Mouse (Mus musculus) limb, embryonic 12.5 days (tissue): ENCODE measurements at regions not wholly inside any gene's neighbourhood (a gene's known extent, or its start where the extent isn't known, plus 50 kb on each side); places are given as distances from the start of the nearest gene placed in this dataset.

ENCODE experiments used
- ATAC-seq: fragments of 200-750 bp; cut with Nextera tagmentation; 2 replicates; pipeline ENCODE4 v1.8.0; 2017; ENCODE audit warnings: low read depth, moderate TSS enrichment; ENCODE audit not compliant: insufficient number of reproducible peaks, insufficient read depth, low FRiP score, low TSS enrichment
- H3K27ac ChIP-seq: fragments of 300-500 bp; sonication (generic); 2 replicates; pipeline ENCODE4 v1.5.1; 2016; ENCODE audit warnings: mild to moderate bottlenecking, moderate library complexity
- H3K27me3 ChIP-seq: fragments of 300-500 bp; sonication (generic); 2 replicates; pipeline ENCODE4 v1.6.1; 2016; ENCODE audit warnings: mild to moderate bottlenecking, moderate library complexity
- H3K36me3 ChIP-seq: fragments of 300-500 bp; sonication (generic); 2 replicates; pipeline ENCODE4 v1.6.1; 2016; ENCODE audit warnings: mild to moderate bottlenecking, moderate library complexity
- H3K4me1 ChIP-seq: fragments of 300-500 bp; sonication (generic); replicated peaks from 2 replicates; pipeline ENCODE4 v1.6.1; 2016
- H3K4me2 ChIP-seq: fragments of 300-500 bp; sonication (generic); 2 replicates; pipeline ENCODE4 v1.6.1; 2016; ENCODE audit warnings: mild to moderate bottlenecking, moderate library complexity
- H3K4me3 ChIP-seq: fragments of 300-500 bp; sonication (generic); replicated peaks from 2 replicates; pipeline ENCODE4 v1.5.1; 2016; ENCODE audit warnings: mild to moderate bottlenecking
- H3K9ac ChIP-seq: fragments of 300-500 bp; sonication (generic); replicated peaks from 2 replicates; pipeline ENCODE4 v1.6.1; 2016; ENCODE audit warnings: mild to moderate bottlenecking, moderate library complexity
- H3K9me3 ChIP-seq: fragments of 300-500 bp; sonication (generic); 2 replicates; pipeline ENCODE4 v1.6.1; 2016; ENCODE audit warnings: mild to moderate bottlenecking, moderate library complexity
- WGBS: fragments of 180-500 bp; shearing (Covaris S2); methylation state at CpG from one replicate; pipeline ENCODE4 v1.1.7; 2016; 5-methylcytosine and 5-hydroxymethylcytosine counted together

DNA sequence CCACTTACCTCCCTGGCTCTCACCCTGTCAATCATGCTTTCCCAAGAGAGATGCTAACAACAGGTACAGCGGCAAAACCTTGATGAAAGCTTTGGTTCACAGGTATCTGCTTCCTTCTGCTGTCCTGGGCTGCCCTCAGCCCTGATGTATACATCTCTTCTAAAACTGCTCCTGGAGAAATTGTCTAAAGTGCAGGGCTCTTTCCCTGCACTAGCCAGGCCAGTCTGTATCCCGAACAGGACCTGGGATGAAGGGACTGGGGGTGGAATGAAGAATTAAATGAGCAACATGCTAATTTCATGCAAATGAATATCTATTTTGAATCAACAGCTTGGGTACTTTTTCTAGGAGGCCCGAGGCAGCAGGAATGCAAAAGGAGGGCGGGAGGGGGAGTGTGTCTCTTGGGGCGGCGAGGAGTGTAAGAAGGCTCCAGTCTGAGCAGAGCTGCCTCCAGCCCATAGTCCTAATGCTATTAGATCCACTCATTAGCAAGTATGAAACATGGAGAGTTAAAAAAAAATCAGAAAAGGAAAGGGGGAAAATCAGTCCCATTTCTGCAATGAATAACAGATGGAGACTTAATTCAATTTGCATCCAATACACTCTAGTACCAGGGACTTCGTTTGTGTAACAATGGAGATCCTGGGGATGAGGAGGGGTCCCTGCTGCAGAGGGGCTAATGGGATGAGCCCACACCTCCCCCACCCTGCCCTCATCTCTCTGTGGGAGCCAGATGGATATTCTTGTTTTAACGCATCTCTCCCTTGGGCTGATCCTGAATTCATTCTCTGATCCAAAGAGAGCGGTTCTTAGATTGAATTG, 137.0 kb upstream of the Ncam1 start:
- WGBS: 24% methylated on average over 9 of the region's 9 CpGs
- Histone ChIP-seq H3K4me3 (no peak overlapping the region), H3K9ac (no peak overlapping the region), H3K36me3 (no peaks in the 10 kb centered on the region), H3K27ac (no peak overlapping the region), H3K27me3 (no peaks in the 10 kb centered on the region; the same call in 1 of the 2 replicates), H3K4me2 (no peak overlapping the region), H3K9me3 (no peaks in the 10 kb centered on the region), H3K4me1 (no peaks in the 10 kb centered on the region; the same call in 1 of the 2 replicates)
- no peak for ATAC-seq

DNA sequence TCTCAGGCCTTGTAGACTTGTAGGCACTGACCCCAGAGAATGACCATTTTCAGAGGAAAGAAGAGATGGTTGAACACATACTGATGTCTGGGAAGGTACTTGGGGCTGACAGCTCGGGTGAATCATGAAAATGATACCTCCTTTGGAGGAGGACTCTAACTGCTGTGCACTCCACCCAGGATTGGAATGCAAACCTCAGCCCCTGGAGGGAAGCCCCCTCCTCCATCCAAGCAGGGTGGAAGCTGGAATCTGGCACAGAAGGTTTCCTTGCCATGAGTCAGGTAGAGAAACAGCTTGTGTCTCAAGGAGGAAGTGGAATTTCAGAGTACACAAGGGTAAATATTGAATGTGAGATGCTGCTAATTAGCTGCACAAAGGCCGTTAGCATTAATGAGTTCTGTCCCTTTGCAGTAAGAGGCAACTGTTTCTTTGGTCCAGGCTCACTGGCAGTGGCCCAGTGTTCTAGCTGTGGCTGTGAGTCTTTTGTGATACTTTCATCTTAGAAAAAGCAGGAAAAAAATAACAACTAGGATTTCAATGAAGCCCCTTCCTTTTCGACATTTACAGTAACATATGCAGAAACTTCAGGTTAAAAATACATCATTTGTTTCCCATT, 129.4 kb upstream of the Ncam1 start:
- 65% methylated on average over 3 of the region's 3 CpGs for whole genome bisulfite sequencing
- H3K27me3 ChIP-seq: no peaks in the 10 kb centered on the region
- no peaks in the 10 kb centered on the region for H3K36me3 ChIP-seq
- no peak for ATAC-seq
- no peaks in the 10 kb centered on the region for H3K9me3 ChIP-seq
- no peak overlapping the region for H3K4me3 ChIP-seq
- no peak overlapping the region for H3K27ac ChIP-seq
- H3K4me2 ChIP-seq: no peak overlapping the region
- no peak overlapping the region for H3K9ac ChIP-seq
- H3K4me1 ChIP-seq: peaks cover 10% of the 10 kb centered on the region

DNA sequence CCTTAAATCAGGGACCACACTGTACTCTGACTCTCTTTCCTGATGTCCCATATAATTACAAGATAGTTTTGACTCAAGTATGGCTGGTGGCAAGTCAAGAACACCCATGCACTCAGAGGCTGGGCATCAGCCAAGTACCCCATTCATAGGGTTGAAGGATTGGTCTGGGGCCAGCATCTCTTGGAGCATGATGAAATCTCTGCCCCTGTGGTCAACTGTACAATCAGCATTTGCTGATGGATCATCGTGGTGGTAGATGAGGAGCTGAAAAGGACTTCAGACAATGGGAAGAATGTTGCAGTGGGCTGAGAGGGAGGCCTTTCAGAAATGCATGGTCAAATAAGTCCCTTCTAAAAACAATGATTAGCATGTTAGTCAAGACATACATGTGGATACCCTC, 128.6 kb upstream of the Ncam1 start:
- Histone ChIP-seq H3K27me3 (no peaks in the 10 kb centered on the region), H3K4me1 (peaks cover 19% of the 10 kb centered on the region), H3K4me2 (no peak overlapping the region), H3K27ac (no peak overlapping the region), H3K36me3 (no peaks in the 10 kb centered on the region), H3K9ac (no peak overlapping the region), H3K4me3 (no peak overlapping the region), H3K9me3 (no peaks in the 10 kb centered on the region)
- 90% methylated on average over 1 of the region's 1 CpGs for WGBS
- ATAC-seq: no peak

DNA sequence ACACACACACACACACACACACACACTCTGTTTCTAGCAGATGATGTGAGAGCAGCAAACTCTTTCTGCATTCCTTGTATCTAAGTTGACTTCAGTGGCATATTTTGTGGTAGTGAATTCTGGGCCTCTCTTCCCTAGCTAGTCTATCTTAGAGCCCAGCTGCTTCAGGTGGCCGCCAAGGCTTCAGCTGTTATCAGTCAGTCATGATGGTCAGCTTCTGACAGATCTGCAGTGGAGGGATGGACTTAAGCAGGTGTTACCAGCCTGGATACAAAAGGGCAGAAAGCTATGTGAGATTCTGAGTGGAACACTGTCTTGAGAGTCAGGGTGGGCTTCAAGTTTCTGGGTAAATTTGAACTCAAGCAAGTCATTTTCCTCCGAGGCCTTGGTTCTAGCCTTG, 127.1 kb upstream of the Ncam1 start:
- no peak overlapping the region for H3K4me3 ChIP-seq
- no peak overlapping the region for H3K9ac ChIP-seq
- peaks cover 23% of the 10 kb centered on the region for H3K4me1 ChIP-seq
- H3K4me2 ChIP-seq: no peak overlapping the region
- H3K36me3 ChIP-seq: no peaks in the 10 kb centered on the region
- no peak for ATAC-seq
- H3K27me3 ChIP-seq: no peaks in the 10 kb centered on the region
- no peak overlapping the region for H3K27ac ChIP-seq
- 86% methylated on average over 2 of the region's 2 CpGs for WGBS
- H3K9me3 ChIP-seq: no peaks in the 10 kb centered on the region

DNA sequence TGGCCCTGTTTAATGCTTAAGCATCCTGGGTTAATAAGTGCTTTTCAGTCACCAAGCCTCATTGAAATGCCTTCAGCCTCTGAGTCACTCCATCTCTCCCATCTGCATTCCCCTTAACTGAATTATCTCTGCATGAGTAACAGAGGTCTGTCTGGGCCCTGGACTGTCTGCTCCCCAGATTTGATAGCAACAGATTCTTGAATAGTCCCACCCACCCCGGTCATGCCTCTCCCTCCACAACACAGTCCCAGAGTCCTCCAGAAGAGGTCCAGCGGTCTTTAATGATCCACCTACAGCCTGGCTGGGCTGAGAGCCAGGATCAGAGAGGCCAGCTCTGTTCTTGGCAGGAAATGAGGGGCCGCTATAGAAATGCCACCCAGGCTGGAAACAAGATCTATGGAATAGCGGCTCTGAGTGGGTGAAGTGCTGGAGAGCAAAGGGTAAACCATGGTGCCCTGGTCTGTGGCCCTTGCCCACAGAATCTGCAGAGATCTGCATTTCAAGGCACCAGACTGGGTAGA, 125.3 kb upstream of the Ncam1 start:
- no peaks in the 10 kb centered on the region for H3K36me3 ChIP-seq
- no peak overlapping the region for H3K9ac ChIP-seq
- peak overlapping the region; percentile 53; the same call in 1 of the 2 replicates for H3K27ac ChIP-seq
- H3K9me3 ChIP-seq: no peaks in the 10 kb centered on the region
- no peaks in the 10 kb centered on the region for H3K27me3 ChIP-seq
- WGBS: 31% methylated on average over 4 of the region's 4 CpGs
- peaks cover 23% of the 10 kb centered on the region for H3K4me1 ChIP-seq
- no peak for ATAC-seq
- no peak overlapping the region for H3K4me3 ChIP-seq
- H3K4me2 ChIP-seq: no peak overlapping the region

DNA sequence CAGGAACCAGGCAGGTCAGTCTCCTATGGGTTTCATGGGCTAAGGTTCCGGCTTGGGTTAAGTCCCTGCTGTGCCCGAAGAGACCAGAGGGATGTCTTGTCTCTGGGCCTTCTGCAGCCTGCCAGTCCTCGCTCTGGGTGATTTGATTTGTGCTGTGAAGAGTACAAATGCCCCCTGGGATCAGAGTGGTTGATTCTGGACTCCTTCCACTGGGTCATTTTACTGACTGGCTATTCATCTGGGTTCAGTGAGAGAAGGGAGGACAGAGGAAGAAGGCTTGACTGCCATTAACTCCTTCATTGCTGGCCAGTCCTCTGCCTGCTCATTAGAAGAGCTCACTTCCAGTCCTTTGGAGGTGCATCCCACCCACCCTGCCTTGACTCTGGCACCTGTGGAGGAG, 124.0 kb upstream of the Ncam1 start:
- H3K36me3 ChIP-seq: no peaks in the 10 kb centered on the region
- H3K9ac ChIP-seq: no peak overlapping the region
- H3K4me2 ChIP-seq: no peak overlapping the region
- H3K4me1 ChIP-seq: peaks cover 23% of the 10 kb centered on the region
- H3K27ac ChIP-seq: no peak overlapping the region
- H3K27me3 ChIP-seq: no peaks in the 10 kb centered on the region
- ATAC-seq: no peak
- no peak overlapping the region for H3K4me3 ChIP-seq
- H3K9me3 ChIP-seq: no peaks in the 10 kb centered on the region
- WGBS: 62% methylated on average over 3 of the region's 3 CpGs

DNA sequence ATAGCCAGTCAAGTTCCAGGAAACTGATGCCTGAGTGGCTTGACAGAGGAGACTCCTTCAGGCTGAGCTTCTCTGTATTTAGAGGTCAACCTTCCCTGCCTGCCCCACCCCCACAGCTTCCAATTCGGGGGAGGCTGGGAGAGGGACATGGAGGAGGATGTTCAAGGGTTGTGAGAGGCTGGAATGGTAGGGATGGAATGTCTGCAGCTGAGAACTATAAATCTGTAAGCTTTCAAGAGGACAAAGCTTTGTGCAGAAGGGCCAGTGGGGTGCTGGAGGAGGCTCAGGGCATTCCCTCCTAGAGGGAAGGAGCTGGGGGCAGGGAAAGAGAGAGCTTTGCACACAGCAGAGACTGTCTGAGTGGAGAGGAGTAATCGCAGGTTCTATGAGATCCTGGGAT, 123.4 kb upstream of the Ncam1 start:
- H3K9me3 ChIP-seq: no peaks in the 10 kb centered on the region
- H3K4me2 ChIP-seq: no peak overlapping the region
- H3K36me3 ChIP-seq: no peaks in the 10 kb centered on the region

DNA sequence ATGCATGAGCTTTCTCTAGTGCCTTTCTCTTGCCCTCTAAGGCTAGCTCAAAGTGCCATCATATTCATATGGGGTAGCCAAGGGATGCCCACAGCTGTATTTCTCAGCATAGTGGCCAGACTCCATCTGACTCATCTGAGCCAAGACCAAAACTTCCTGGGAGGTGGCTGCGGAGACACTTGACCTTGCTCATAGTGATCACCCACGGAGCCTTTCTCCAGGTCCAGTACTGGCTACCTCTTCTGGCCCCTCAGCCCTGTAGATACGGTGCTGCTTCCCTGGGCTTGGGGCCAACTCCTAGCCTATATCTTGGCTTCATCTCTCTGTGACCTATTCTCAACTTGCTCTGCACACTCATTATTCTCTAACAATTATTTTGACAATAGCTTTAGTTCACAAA, 122.6 kb upstream of the Ncam1 start:
- no peak for ATAC-seq

More for the DNA sequence above, 123.4 kb upstream of the Ncam1 start:
- 0 out of 2 replicates have a peak overlapping the region, but pooled peaks have one; percentile 18 for H3K9ac ChIP-seq
- no peak overlapping the region for H3K27ac ChIP-seq
- WGBS: 29% methylated on average over 2 of the region's 2 CpGs
- H3K4me3 ChIP-seq: no peak overlapping the region
- H3K4me1 ChIP-seq: peaks cover 23% of the 10 kb centered on the region
- no peaks in the 10 kb centered on the region for H3K27me3 ChIP-seq
- ATAC-seq: no peak

DNA sequence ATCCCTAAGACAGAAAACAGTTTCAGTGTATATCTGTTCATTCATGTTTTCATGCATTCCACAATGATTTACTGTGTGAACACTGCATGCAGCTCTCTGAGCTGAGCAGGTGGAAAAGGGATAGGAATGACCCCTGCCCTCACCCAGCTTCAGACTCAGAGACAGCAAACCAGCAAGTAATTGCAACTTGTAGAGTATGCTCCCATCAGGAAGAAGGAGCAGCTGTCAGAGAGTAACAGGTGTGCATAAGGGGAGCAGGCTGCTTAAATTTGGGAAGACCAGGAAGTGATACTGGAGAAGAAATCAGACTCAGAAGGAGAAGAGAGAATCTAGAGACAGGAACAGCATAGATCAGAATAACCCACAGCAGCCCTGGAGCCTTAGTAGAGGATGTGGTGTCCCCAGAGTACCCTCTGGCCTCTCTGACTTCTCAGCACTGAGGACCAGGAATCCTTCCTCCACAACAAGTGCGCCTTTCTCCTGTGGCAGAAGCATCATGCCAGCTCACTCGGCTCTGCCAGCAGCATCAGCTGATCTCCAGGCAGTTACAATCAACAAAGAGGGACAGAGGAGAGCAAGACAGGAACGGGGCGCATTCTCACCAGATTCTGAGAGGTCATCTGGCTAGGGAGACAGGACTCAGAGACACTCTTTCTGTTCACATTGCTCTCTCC, 116.5 kb upstream of the Ncam1 start:
- H3K27me3 ChIP-seq: no peaks in the 10 kb centered on the region
- no peaks in the 10 kb centered on the region for H3K36me3 ChIP-seq
- no peak overlapping the region for H3K9ac ChIP-seq
- H3K4me2 ChIP-seq: no peak overlapping the region
- H3K4me1 ChIP-seq: no peaks in the 10 kb centered on the region; the same call in 1 of the 2 replicates
- H3K27ac ChIP-seq: no peak overlapping the region
- WGBS: 84% methylated on average over 4 of the region's 4 CpGs
- H3K9me3 ChIP-seq: no peaks in the 10 kb centered on the region
- no peak overlapping the region for H3K4me3 ChIP-seq
- no peak for ATAC-seq

More for the DNA sequence above, 122.6 kb upstream of the Ncam1 start:
- peaks cover 23% of the 10 kb centered on the region for H3K4me1 ChIP-seq
- no peak overlapping the region for H3K9ac ChIP-seq
- no peak overlapping the region for H3K4me3 ChIP-seq
- no peak overlapping the region for H3K4me2 ChIP-seq
- H3K27me3 ChIP-seq: no peaks in the 10 kb centered on the region
- WGBS: 90% methylated on average over 3 of the region's 3 CpGs
- no peaks in the 10 kb centered on the region for H3K36me3 ChIP-seq
- no peaks in the 10 kb centered on the region for H3K9me3 ChIP-seq
- H3K27ac ChIP-seq: no peak overlapping the region

DNA sequence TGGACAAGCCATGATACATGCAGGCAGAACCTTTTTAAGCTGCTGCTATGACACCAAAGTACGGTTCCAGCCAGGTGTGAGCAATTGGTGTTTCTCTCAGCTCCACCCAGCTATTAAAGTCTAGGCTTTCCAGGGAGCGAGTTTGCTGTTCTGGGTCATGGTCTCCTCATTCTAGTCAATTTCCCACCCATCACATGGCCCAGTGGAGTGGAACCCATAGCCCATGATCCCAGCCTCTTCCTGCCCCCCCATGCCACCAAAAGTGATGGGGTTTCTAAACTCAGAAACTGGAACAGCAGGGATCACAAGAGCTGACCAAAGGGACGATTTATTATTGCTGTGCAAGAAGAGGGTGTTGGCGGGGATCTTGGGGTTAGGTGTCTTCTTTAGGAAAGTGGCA, 115.0 kb upstream of the Ncam1 start:
- WGBS: 85% methylated on average over 4 of the region's 4 CpGs

DNA sequence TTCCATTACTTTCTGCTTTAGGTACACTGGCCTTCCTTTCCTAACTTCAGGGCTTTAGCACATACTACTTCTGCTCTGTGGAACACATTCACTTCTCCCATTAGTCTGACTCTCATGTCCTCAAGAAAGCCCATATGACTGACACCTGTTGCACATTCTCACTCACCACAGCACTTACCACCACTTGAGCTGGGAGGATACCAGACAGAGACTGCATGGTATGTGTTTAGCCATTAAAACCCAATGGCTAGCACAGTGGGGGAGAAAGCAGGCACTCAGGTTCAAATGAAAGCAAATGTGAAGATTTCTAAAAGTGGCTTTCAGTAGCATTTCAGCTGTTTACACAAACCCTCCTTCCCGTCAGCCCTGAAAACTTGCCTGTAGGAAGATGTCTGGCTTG, 113.6 kb upstream of the Ncam1 start:
- WGBS: 67% methylated on average over 1 of the region's 1 CpGs
- Histone ChIP-seq H3K36me3 (no peaks in the 10 kb centered on the region), H3K4me3 (no peak overlapping the region), H3K27ac (no peak overlapping the region), H3K4me2 (no peak overlapping the region), H3K27me3 (no peaks in the 10 kb centered on the region), H3K4me1 (peaks cover 3% of the 10 kb centered on the region; the same call in 1 of the 2 replicates), H3K9me3 (no peaks in the 10 kb centered on the region), H3K9ac (no peak overlapping the region)
- no peak for ATAC-seq

More for the DNA sequence above, 115.0 kb upstream of the Ncam1 start:
- Histone ChIP-seq H3K4me1 (no peaks in the 10 kb centered on the region; the same call in 1 of the 2 replicates), H3K27ac (no peak overlapping the region), H3K4me3 (no peak overlapping the region), H3K9ac (no peak overlapping the region), H3K4me2 (no peak overlapping the region), H3K9me3 (no peaks in the 10 kb centered on the region), H3K36me3 (no peaks in the 10 kb centered on the region), H3K27me3 (no peaks in the 10 kb centered on the region)
- ATAC-seq: no peak
